Mouse (Mus musculus): ENCODE results near the gene Anxa1.

The Anxa1 gene

DNA sequence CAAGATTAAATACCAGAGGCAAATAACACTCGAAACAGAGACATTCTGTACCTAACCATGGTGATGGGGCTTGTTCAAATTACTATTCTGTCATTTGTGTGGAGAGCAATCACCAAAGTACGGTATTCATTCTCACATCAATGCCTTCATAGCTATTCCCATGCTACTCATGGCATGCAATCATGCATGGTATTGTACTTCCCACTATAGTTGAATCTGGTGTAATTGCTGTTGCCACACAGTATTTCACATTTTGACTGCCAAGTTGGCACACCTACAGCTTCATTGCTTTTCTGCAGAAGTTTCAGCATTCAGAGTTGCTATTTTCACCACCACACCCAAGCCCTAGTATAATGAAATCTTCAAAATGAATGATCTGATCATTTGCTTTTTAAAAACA is 4.4 kb downstream of the Anxa1 start:
- in situ Hi-C loops (cut with MboI; ENCODE audit: unreplicated experiment in 2 of 2) = no loop called here

DNA sequence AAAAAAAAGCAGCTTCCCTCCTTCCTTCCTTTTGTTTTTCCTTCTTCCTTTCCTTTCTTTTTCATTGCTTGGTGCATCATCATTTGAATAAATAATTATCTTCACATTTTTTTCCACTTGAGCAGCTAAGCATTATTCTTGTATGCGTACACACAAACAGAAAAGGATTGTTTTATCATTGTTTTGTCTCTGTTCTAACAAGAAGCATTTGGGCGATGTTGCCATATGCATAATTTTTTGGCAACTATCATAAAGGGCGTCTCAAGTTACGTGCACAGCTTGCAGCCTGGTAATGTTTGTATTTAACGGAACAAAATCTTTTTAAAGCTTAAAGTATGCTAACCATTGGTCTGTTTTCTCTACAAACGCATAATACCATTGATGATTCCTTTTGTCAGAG is 5.1 kb downstream of the Anxa1 start:
- in situ Hi-C loops (cut with MboI; ENCODE audit: unreplicated experiment in 2 of 2) = no loop called here

DNA sequence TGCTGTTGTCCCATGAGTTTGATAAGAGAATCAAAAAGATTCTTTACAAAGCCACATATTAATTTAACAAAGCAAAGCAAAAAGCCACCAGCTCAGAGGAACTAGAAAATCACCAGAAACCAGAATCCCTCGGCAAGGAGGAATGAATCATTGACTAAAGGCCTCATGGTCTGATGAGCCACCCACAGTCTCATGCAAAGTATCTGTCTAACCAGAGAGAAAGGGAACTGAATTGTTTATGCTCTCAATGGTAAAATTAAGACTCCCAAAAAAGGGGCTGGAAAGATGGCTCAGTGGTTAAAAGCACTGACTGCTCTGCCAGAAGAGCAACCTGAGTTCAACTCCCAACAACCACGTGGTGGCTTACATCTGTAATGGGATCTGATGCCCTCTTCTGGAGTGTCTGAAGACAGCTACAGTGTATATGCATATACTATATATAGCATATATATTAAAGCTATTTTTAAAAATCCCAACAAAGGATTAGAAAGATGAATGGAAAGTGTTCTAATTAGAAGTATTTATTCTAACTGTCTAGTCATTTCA is 9.5 kb downstream of the Anxa1 start:
- in situ Hi-C loops (cut with MboI; ENCODE audit: unreplicated experiment in 2 of 2) = no loop called here

DNA sequence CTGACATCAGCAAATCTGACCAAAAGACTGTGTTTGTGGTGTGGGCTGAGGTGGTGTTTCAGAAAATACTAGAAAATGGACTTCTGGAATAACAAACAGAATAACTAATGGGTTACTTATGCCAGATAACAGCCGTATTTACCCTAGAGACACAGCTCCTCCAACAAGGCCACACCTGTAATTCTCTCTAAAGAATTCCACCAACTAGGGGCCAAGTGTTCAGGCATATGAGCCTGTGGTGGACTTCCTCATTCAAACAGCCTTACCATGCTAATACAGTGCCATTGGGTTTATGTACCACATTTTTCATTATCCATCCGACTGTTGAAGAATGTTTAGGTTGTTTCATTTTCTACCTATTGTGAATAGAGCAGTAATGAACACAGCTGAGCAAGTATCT is 20.6 kb downstream of the Anxa1 start:
- in situ Hi-C loops (cut with MboI; ENCODE audit: unreplicated experiment in 2 of 2) = loop anchor here (25.0 kb wide), 2 partner anchors 667 to 1942 kb away; no protein-coding TSS in a partner anchor

DNA sequence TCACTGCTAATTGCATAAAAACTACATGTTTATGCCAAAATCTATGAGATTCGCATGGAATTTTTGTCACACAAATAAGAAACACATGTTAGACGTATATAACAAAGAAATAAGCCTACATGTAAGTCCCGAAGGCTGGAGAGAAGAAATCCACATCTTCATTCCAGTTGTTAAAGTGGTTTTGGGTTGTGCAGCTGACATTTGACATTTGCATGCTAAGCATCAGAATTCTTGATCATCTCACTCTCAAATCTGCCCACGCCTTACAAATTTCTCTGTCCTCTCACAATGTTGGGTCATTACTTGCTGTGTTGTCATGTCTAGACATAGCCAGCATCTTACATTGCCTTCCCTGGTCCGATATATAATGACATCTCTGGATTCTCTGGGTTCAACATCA is 24.2 kb downstream of the Anxa1 start:
- in situ Hi-C loops (cut with MboI; ENCODE audit: unreplicated experiment in 2 of 2) = loop anchor here (10.0 to 25.0 kb wide), 4 partner anchors 398 to 1946 kb away; no protein-coding TSS in a partner anchor

DNA sequence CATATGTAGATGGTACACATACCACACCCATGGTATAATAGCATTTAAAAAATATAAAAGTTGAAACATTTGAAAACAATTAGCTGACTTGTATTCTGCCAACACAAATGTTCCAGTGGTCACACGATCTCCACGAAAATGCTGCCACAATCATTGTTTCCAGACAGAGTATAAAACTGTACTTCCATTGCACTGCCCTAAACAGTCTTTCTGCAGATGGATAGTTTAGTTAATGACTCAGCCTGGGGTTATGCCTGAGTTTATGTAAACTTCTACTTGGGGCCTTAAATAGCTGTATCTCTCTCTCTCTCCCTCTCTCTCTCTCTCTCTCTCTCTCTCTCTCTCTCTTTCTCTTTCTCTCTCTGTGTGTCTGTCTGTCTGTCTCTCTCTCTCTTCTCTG is 24.7 kb downstream of the Anxa1 start:
- in situ Hi-C loops (cut with MboI; ENCODE audit: unreplicated experiment in 2 of 2) = loop anchor here (10.0 to 25.0 kb wide), 4 partner anchors 399 to 1946 kb away; no protein-coding TSS in a partner anchor

DNA sequence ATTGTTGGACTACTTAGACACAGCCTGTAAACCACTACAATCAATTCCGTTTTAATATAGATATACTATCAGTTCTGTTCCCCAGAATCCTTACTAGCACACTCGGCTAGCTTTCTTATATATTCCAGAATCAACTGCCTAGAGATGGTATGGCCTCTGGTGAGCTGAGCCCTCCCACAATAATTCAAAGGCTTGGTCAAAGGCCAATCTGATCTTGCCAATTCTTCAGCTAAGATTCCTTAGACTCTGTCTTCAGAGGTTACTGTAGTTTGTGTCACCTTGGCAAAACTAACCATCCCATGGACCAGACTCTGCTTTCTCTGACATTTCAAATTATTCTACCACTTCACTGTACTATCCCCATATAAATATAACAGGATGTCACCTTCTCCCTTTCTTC is 25.4 kb downstream of the Anxa1 start:
- in situ Hi-C loops (cut with MboI; ENCODE audit: unreplicated experiment in 2 of 2) = loop anchor here (10.0 to 25.0 kb wide), 4 partner anchors 399 to 1947 kb away; no protein-coding TSS in a partner anchor

DNA sequence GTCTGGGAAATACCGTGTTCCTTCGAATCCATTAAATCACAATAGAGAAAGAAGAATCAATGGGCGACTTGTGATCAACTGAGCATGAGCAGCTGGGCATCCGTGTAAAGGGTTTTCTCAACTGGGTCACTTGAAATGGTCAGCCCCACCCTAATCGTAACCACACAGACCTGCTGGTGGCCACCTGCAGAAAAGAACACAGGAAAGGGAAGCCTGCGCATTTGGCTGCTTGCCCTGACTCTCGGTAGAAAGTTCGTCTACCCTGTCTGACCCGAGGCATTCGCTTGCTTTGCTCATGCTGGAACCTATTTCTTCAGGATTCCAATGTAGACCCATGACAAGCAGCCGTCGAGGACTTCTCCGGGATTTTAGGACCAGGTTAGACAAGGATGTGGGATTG is 25.8 kb downstream of the Anxa1 start:
- in situ Hi-C loops (cut with MboI; ENCODE audit: unreplicated experiment in 2 of 2) = loop anchor here (5.0 to 25.0 kb wide), 7 partner anchors 72 to 1947 kb away; no protein-coding TSS in a partner anchor

DNA sequence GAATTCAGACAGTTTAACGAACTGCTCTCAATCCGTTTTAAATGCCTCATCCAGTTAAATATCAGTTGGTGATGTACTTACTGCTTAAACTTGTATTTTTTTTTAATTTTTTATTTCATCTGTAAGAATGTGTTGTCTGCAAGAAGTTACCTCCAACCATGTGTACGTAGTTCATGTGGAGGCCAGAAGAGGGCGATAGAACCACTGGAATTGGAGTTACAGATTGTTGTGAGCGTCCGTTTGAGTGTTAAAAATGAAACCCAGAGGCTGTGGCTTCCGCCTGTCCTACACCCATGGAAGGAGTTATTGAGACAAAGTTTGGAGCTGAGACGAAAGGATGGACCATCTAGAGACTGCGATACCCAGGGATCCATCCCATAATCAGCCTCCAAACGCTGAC is 27.5 kb downstream of the Anxa1 start:
- in situ Hi-C loops (cut with MboI; ENCODE audit: unreplicated experiment in 2 of 2) = loop anchor here (5.0 to 25.0 kb wide), 7 partner anchors 74 to 1949 kb away; no protein-coding TSS in a partner anchor

DNA sequence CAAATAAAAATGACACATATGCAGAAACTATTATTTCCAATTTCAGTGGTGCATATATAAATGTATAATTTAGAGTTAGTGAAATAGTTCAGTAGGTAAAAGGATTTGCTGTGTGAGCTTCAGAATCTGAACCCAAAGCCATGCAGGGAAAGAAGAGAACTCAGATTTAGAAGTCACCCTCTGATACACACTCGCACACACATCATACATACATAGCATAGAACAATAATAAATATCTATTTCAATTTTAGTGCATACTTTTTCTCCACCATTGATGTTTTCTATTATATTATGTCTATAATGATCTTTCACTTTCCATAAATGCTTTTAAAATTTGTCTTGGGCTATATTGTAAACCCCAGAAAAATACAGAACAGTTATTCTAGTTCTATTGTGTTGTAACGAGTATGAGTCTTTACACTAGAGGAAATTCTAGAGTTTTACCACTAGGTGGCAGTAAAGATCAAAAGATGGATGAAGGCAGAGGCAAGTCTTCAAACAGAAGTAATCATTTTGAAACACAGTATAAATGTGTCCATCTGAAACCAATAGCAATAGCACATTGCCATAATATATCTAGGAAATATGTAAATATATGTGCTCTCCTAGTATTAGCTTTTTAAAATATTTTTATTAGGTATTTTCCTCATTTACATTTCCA is 28.7 kb downstream of the Anxa1 start:
- in situ Hi-C loops (cut with MboI; ENCODE audit: unreplicated experiment in 2 of 2) = loop anchor here (5.0 to 25.0 kb wide), 7 partner anchors 75 to 1950 kb away; no protein-coding TSS in a partner anchor

DNA sequence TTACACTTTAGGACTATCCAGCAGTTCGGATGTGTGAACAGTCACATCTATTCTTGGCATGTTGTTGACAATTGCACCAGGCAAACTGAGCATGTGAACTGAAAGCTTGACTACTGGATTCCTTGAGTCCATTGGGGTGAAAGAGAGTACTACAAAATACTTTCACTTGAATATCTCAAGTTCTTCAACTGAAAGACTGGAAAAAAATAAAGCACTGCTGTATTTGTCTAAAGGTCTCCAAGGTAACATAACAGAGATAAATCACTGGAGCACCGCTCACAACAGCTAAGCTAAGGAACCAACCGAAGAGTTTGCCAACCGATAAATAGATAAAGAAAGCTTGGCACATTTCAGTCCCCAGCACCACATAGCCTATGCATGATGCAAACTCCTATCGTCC is 32.1 kb downstream of the Anxa1 start:
- in situ Hi-C loops (cut with MboI; ENCODE audit: unreplicated experiment in 2 of 2) = loop anchor here (10.0 to 25.0 kb wide), 3 partner anchors 406 to 1954 kb away; no protein-coding TSS in a partner anchor

DNA sequence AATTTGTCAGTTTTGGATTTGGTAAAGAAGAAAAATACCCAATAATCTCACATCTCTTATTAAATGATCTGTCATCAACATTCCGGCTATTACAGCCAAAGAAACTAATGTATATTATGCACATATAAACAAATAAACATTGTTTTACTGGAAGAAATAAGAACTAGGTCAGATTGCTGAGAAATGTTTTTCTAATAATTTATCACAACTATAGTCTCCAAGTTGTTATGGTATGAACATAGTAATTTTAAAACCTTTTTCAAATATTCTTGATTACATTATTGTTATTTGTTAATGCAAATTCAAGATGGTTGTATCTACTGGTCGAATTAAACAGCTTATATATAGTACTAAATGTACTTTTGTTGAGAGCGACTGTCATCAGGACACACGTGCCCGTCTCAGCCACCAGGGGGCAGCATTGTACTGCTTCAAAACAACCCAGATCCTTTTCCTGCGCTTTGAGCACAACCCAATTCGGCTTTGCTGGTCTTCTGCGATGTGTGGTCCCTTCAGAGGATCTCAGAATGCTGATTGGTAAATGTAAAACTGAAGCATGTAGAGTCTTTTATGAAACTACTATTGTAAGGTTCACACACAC is 45.3 kb downstream of the Anxa1 start:
- in situ Hi-C loops (cut with MboI; ENCODE audit: unreplicated experiment in 2 of 2) = no loop called here

DNA sequence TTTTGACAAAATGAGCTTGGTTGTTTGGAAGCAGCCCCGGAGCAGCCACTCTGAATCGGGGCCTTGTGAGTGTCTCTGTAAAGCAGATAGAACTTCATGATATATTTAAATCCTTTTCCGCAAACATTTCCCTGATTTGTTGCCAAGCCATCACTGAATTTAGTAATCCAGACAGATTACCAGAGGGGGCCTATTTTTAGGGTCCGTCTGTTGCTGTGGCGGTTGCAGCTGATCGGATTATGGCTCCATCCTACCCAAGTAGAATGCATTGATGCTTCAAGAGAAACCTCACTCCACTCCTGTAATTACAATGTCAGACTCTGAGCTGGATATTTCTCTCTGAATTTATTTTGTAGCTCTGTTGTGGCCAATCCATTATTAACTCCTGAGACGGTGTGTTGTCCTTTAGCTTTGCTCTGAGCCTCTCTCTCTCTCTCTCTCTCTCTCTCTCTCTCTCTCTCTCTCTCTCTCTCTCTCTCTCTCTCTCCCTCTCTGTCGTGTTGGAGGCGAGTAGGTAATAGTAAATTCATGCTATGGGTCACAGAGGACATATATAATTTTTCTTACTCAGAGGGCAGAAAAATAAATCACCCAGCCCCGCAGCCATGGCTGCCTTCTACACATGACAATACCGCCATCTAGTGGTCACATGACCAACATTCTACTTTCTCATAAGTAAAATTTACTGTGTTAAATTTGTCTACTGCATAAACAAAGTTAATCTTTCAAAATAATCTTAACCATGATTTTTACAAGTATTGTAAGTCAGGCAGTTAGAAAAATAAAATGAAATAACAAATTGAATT is 46.0 kb downstream of the Anxa1 start:
- in situ Hi-C loops (cut with MboI; ENCODE audit: unreplicated experiment in 2 of 2) = no loop called here

DNA sequence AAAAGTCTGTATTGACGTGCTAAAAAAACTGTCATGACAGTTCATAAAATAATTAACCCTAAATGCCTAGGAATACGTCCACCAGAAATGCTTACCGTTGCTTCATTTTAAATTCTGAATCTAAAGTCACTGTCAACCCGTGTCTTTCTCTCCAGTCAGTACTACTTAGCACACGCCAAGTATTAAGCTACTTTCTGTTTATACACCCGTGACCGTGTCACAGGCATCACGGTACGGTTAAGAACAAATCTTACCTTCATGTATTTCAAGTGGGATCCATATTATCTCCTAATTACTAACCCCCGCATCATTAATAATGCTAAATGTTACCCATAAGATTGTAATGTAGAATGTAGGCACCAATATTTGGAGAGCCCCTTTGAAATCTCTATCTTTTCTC is 46.7 kb downstream of the Anxa1 start:
- in situ Hi-C loops (cut with MboI; ENCODE audit: unreplicated experiment in 2 of 2) = no loop called here

All from v-Abl transformed pro-B cells (cell line).